Mouse (Mus musculus): Measurements from ENCODE around the gene Mta2. TPM values are rescaled to one million over a fixed set of nuclear protein-coding genes. Genes with fewer than 3 reads are reported as not detected.

Gene Mta2
- total and polyA plus RNA-seq, 3 experiments: 116 to 171 (median 167) TPM

DNA sequence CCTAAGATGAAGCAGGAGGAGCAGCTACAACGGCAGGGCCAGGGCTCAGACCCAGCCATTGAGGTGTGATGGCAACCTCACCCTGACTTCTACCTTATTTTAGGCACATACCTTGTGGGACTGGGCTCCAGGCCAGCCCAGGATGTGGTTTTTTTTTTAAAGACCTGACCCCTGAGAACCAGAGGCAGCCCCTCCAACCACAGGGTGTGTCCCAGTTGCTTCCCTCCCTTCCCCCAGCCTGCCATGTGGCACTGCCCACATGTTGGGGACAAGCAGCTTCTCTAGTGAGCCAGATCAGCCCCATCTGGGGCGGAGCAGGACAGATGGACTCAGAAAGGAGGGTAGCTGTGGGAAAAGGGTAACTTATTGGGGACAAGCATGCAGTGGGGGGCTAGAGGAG is 14.9 kb upstream of the Mta2 start:
- peak overlapping the region; percentile 36 for H3K27ac ChIP-seq (ENCODE audit: control insufficient read depth, low read depth, low read length)
- peak; percentile 27 for DNase-seq (ENCODE audit: low read depth, low spot score)
- peaks cover 4% of the 10 kb centered on the region for H3K79me2 ChIP-seq (ENCODE audit: control insufficient read depth, insufficient read depth, low read length, poor library complexity)
- no peaks in the 10 kb centered on the region for H3K27me3 ChIP-seq (ENCODE audit: control insufficient read depth in 1 of 2, insufficient read depth in 2 of 2, low read length in 2 of 2)
- peaks cover 0 to 28% of the 10 kb centered on the region in 2 experiments; a peak in 2 of 4 replicates for H3K36me3 ChIP-seq (ENCODE audit: control insufficient read depth in 1 of 2, insufficient read depth in 2 of 2, low read length in 2 of 2)
- no peaks in the 10 kb centered on the region for H3K9me3 ChIP-seq (replicated peaks; ENCODE audit: insufficient read depth, low read length)
- peaks cover 20 to 38% of the 10 kb centered on the region in 2 experiments for H3K4me1 ChIP-seq (ENCODE audit: control insufficient read depth in 1 of 2, insufficient read depth in 2 of 2, low read length in 2 of 2)
- peak overlapping the region; percentile 15 for H3K9ac ChIP-seq (ENCODE audit: control insufficient read depth, low read depth, low read length, poor library complexity, severe bottlenecking)
- H3K4me3 ChIP-seq (ENCODE audit: control insufficient read depth in 1 of 2, insufficient read depth in 1 of 2, low read depth in 2 of 2, low read length in 2 of 2): no peak overlapping the region
- TF ChIP-seq NELFE (IDR thresholded peaks at IDR 0.05; ENCODE audit: low read depth, low read length) (no peak), E2F4 (IDR thresholded peaks at IDR 0.05; ENCODE audit: borderline replicate concordance, low read depth, low read length) (no peak), POLR2A (IDR thresholded peaks at IDR 0.05; ENCODE audit: control insufficient read depth in 1 of 2, insufficient read depth in 1 of 2, low read depth in 1 of 2, low read length in 2 of 2, poor library complexity in 1 of 2) (no peak), USF2 (IDR thresholded peaks at IDR 0.05; ENCODE audit: borderline replicate concordance in 1 of 2, insufficient read depth in 1 of 2, low read depth in 1 of 2, low read length in 2 of 2) (no peak), MAZ (IDR thresholded peaks at IDR 0.05; ENCODE audit: low read depth, low read length) (0 out of 2 replicates have a peak, but pooled peaks have one; percentile 16), USF1 (IDR thresholded peaks at IDR 0.05; ENCODE audit: low read depth, low read length) (no peak), POLR2AphosphoS2 (IDR thresholded peaks at IDR 0.05; ENCODE audit: low read length) (no peak), ZNF384 (IDR thresholded peaks at IDR 0.05; ENCODE audit: low read depth, low read length) (0 out of 2 replicates have a peak, but pooled peaks have one; percentile 48), SIN3A (IDR thresholded peaks at IDR 0.05; ENCODE audit: low read length) (no peak), ZKSCAN1 (IDR thresholded peaks at IDR 0.05; ENCODE audit: low read depth, low read length) (no peak), MYC (IDR thresholded peaks at IDR 0.05; ENCODE audit: low read depth, low read length) (peak; percentile 61; the same call in 1 of the 2 replicates), TAL1 (IDR thresholded peaks at IDR 0.05; ENCODE audit: low read length) (no peak), JUND (IDR thresholded peaks at IDR 0.05; ENCODE audit: low read depth, low read length) (no peak), MYB (IDR thresholded peaks at IDR 0.05; ENCODE audit: low read depth, low read length) (no peak), MAFK (IDR thresholded peaks at IDR 0.05; ENCODE audit: borderline replicate concordance, low read depth, low read length) (no peak), ETS1 (IDR thresholded peaks at IDR 0.05; ENCODE audit: low read depth, low read length) (peak; percentile 57), MAX (IDR thresholded peaks at IDR 0.05; ENCODE audit: low read length) (peak; percentile 44; the same call in 1 of the 2 replicates), RAD21 (IDR thresholded peaks at IDR 0.05; ENCODE audit: low read depth, low read length) (no peak), SMC3 (IDR thresholded peaks at IDR 0.05; ENCODE audit: low read depth, low read length) (no peak), MXI1 (IDR thresholded peaks at IDR 0.05; ENCODE audit: low read depth, low read length) (peak; percentile 43; the same call in 1 of the 2 replicates)

DNA sequence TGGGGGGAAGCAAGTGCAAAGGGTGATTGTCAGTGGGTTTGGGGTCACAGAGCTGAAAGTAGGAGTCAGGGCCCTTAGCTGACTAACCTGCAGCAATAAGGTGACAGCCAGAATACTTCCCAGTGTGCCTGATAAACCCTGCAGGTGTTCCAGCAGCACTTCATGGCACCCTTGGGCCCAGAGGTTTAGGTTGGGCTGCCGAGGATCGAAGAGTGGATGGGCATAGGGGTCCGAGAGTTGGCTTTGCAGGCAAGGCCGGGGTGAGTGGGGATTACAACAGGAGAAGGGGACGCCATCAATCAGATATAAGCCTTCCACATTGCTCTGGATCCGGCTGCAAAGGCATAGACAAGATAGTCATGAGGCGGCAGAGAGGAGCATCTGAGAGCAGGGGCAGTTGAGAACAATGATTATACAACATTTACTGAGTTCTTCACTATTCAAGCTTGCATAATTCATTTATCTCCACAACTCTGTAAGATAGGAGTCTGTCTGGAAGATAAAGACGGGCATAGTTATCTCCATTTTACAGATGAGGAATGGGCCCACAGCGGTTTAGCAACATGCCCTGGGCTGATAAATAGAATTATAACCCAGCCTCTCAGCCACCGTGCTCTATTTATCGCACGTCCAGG is 13.7 kb upstream of the Mta2 start:
- Histone ChIP-seq H3K4me1 (ENCODE audit: control insufficient read depth in 1 of 2, insufficient read depth in 2 of 2, low read length in 2 of 2) (peaks cover 20 to 37% of the 10 kb centered on the region in 2 experiments), H3K79me2 (ENCODE audit: control insufficient read depth, insufficient read depth, low read length, poor library complexity) (no peaks in the 10 kb centered on the region; the same call in none of the 2 replicates), H3K27me3 (ENCODE audit: control insufficient read depth in 1 of 2, insufficient read depth in 2 of 2, low read length in 2 of 2) (no peaks in the 10 kb centered on the region), H3K27ac (ENCODE audit: control insufficient read depth, low read depth, low read length) (peak overlapping the region; percentile 75), H3K9me3 (replicated peaks; ENCODE audit: insufficient read depth, low read length) (no peaks in the 10 kb centered on the region), H3K9ac (ENCODE audit: control insufficient read depth, low read depth, low read length, poor library complexity, severe bottlenecking) (no peak overlapping the region), H3K4me3 (ENCODE audit: control insufficient read depth in 1 of 2, insufficient read depth in 1 of 2, low read depth in 2 of 2, low read length in 2 of 2) (0 out of 4 replicates have a peak overlapping the region, but pooled peaks of 1 of the 2 experiments have one; percentile 14), H3K36me3 (ENCODE audit: control insufficient read depth in 1 of 2, insufficient read depth in 2 of 2, low read length in 2 of 2) (peaks cover 0 to 27% of the 10 kb centered on the region in 2 experiments; a peak in 2 of 4 replicates)
- peak; percentile 83 for DNase-seq (ENCODE audit: low read depth, low spot score)
- TF ChIP-seq ZKSCAN1 (IDR thresholded peaks at IDR 0.05; ENCODE audit: low read depth, low read length) (no peak), MYC (IDR thresholded peaks at IDR 0.05; ENCODE audit: low read depth, low read length) (peak; percentile 63; the same call in 1 of the 2 replicates), KAT2A (conservative IDR thresholded peaks at IDR 0.05; ENCODE audit: low read depth, low read length) (peak; percentile 58), SIN3A (IDR thresholded peaks at IDR 0.05; ENCODE audit: low read length) (peak; percentile 94), TBP (IDR thresholded peaks at IDR 0.05; ENCODE audit: low read depth, low read length) (no peak), E2F4 (IDR thresholded peaks at IDR 0.05; ENCODE audit: borderline replicate concordance, low read depth, low read length) (no peak), MAZ (IDR thresholded peaks at IDR 0.05; ENCODE audit: low read depth, low read length) (peak; percentile 88), ZMIZ1 (IDR thresholded peaks at IDR 0.05; ENCODE audit: low read depth, low read length) (peak; percentile 62; the same call in 1 of the 2 replicates), MEF2A (IDR thresholded peaks at IDR 0.05; ENCODE audit: extremely low read depth, insufficient replicate concordance, low read depth, low read length, poor library complexity, severe bottlenecking) (0 out of 2 replicates have a peak, but pooled peaks have one; percentile 71), ETS1 (IDR thresholded peaks at IDR 0.05; ENCODE audit: low read depth, low read length) (peak; percentile 99), RAD21 (IDR thresholded peaks at IDR 0.05; ENCODE audit: low read depth, low read length) (no peak), USF2 (IDR thresholded peaks at IDR 0.05; ENCODE audit: borderline replicate concordance in 1 of 2, insufficient read depth in 1 of 2, low read depth in 1 of 2, low read length in 2 of 2) (no peak), TCF12 (IDR thresholded peaks at IDR 0.05; ENCODE audit: low read depth, low read length) (peak; percentile 100), TAL1 (IDR thresholded peaks at IDR 0.05; ENCODE audit: low read length) (peak; percentile 77), ZNF384 (IDR thresholded peaks at IDR 0.05; ENCODE audit: low read depth, low read length) (peak; percentile 34; the same call in 1 of the 2 replicates), CHD2 (IDR thresholded peaks at IDR 0.05; ENCODE audit: low read length) (peak; percentile 21; the same call in 1 of the 2 replicates), MAX (IDR thresholded peaks at IDR 0.05; ENCODE audit: low read length) (peak; percentile 55; the same call in 1 of the 2 replicates), MXI1 (IDR thresholded peaks at IDR 0.05; ENCODE audit: low read depth, low read length) (peak; percentile 84), CHD1 (IDR thresholded peaks at IDR 0.05; ENCODE audit: low read depth, low read length) (no peak), POLR2A (IDR thresholded peaks at IDR 0.05; ENCODE audit: control insufficient read depth in 1 of 2, insufficient read depth in 1 of 2, low read depth in 1 of 2, low read length in 2 of 2, poor library complexity in 1 of 2) (no peak)
